Mouse (Mus musculus) MEL-GATA-1-ER (cell line): Measurements from ENCODE around the gene Myt1l.

ENCODE experiments used
- DNase-seq: peaks from one replicate; pipeline ENCODE4 v3.0.0-alpha.2; 2012; ENCODE audit warnings: low read depth; ENCODE audit errors: extremely low read depth

The Myt1l gene

GRCm38 (mm10) chr12:29712795-29713721, 184.9 kb downstream of the Myt1l start:
- no peak for DNase-seq

- DNase-seq = no peak
Measured at GRCm38 (mm10) chr12:29723722-29724338, 195.6 kb downstream of the Myt1l start.

- no peak for DNase-seq
Measured at GRCm38 (mm10) chr12:29728294-29728693, 200.1 kb downstream of the Myt1l start.

GRCm38 (mm10) chr12:29740346-29741025, 212.3 kb downstream of the Myt1l start:
- DNase-seq = no peak

GRCm38 (mm10) chr12:29741181-29741580, 213.0 kb downstream of the Myt1l start:
- no peak for DNase-seq

GRCm38 (mm10) chr12:29750604-29751128, 222.5 kb downstream of the Myt1l start:
- no peak for DNase-seq

GRCm38 (mm10) chr12:29755086-29755871, 227.1 kb downstream of the Myt1l start:
- no peak for DNase-seq

GRCm38 (mm10) chr12:29755872-29756265, 227.7 kb downstream of the Myt1l start:
- no peak for DNase-seq

- DNase-seq = no peak
Measured at GRCm38 (mm10) chr12:29760611-29761010, 232.4 kb downstream of the Myt1l start.

- no peak for DNase-seq
Measured at GRCm38 (mm10) chr12:29766158-29766557, 238.0 kb downstream of the Myt1l start.

GRCm38 (mm10) chr12:29771791-29772190, 243.6 kb downstream of the Myt1l start:
- no peak for DNase-seq

- DNase-seq = no peak
Measured at GRCm38 (mm10) chr12:29772401-29772800, 244.2 kb downstream of the Myt1l start.

- DNase-seq = no peak
Measured at GRCm38 (mm10) chr12:29778901-29779300, 250.7 kb downstream of the Myt1l start.

GRCm38 (mm10) chr12:29789319-29790050, 261.3 kb downstream of the Myt1l start:
- no peak for DNase-seq

GRCm38 (mm10) chr12:29790051-29790386, 261.8 kb downstream of the Myt1l start:
- no peak for DNase-seq

- no peak for DNase-seq
Measured at GRCm38 (mm10) chr12:29792998-29793397, 264.8 kb downstream of the Myt1l start.

- no peak for DNase-seq
Measured at GRCm38 (mm10) chr12:29795107-29795673, 267.0 kb downstream of the Myt1l start.

- DNase-seq = no peak
Measured at GRCm38 (mm10) chr12:29798595-29799391, 270.6 kb downstream of the Myt1l start.

GRCm38 (mm10) chr12:29806415-29806814, 278.2 kb downstream of the Myt1l start:
- no peak for DNase-seq
